ENCODE assay signal across 25 mouse cellular contexts in the genomic region with DNA sequence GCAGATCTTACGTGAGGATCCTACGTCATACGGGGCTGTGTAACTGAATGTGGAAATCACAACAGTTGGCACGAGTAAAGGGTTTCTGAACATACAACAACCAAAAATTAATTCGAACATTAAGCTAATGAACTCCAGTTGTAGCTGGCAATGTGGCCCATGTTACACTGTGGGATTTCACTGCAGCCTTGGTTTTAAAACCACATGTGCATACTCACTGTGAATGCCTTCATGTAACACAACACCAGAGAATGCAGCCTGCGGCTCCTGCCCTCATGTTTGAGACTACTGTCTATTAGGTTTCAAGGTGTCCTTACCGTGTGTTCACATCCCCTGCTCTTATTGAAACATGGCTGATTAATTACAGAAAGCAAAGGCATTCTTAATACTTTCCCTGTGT.
DNase-seq lines count a peak whose midpoint lies in the region; ATAC-seq lines count a peak whose summit lies in the region.
"Had no signal": no experiment of that assay in that cellular context is flagged by ENCODE, and none has a peak within 500 bp of the region (broad histone marks: within the 10 kb centered on the region; RNA-seq: fewer than 3 reads in every experiment).

No protein-coding gene starts in this region.

- H3K4me3 ChIP-seq in embryonic facial prominence, embryonic 14.5 days (ENCODE audit: low read depth, low read length), result no peak overlapping the region
- no peak overlapping the region for H3K4me3 ChIP-seq in limb, embryonic 11.5 days (ENCODE audit: low read depth, low read length)
- H3K4me3 ChIP-seq: heart, embryonic 15.5 days; hindbrain, embryonic 15.5 days; intestine, embryonic 15.5 days; limb, embryonic 15.5 days; neural tube, embryonic 15.5 days; stomach, embryonic 15.5 days had no signal

- H3K4me1 ChIP-seq in embryonic facial prominence, embryonic 14.5 days (ENCODE audit: control insufficient read depth, insufficient read depth, low read length), result peaks cover 11% of the 10 kb centered on the region; the same call in 1 of the 2 replicates
- no peaks in the 10 kb centered on the region for H3K4me1 ChIP-seq in limb, embryonic 11.5 days (ENCODE audit: control insufficient read depth, insufficient read depth, low read length)
- H3K4me1 ChIP-seq: heart, embryonic 15.5 days; intestine, embryonic 15.5 days; limb, embryonic 15.5 days; stomach, embryonic 15.5 days had no signal

- no peak overlapping the region for H3K9ac ChIP-seq in embryonic facial prominence, embryonic 14.5 days (ENCODE audit: low read depth, low read length)
- no peak overlapping the region for H3K9ac ChIP-seq in limb, embryonic 11.5 days (ENCODE audit: low read length)
- H3K9ac ChIP-seq: forebrain, postnatal 0 days; heart, embryonic 15.5 days; hindbrain, embryonic 15.5 days; intestine, embryonic 15.5 days; limb, embryonic 15.5 days; liver, embryonic 14.5 days; lung, embryonic 14.5 days; neural tube, embryonic 15.5 days; stomach, embryonic 15.5 days had no signal

- peak; percentile 88 for ATAC-seq in embryonic facial prominence, embryonic 14.5 days (ENCODE audit: low read depth)
- ATAC-seq in limb, embryonic 11.5 days (ENCODE audit: insufficient number of reproducible peaks, low FRiP score, low TSS enrichment, low read depth), result no peak
- ATAC-seq: activated CD4-positive, CD25-positive, alpha-beta regulatory T cell, adult 4 months; forebrain, postnatal 0 days; intestine, embryonic 15.5 days had no signal

- H3K27ac ChIP-seq in embryonic facial prominence, embryonic 14.5 days (replicated peaks; ENCODE audit: low read depth, low read length), result no peak overlapping the region
- no peak overlapping the region for H3K27ac ChIP-seq in limb, embryonic 11.5 days (replicated peaks; ENCODE audit: low read depth, low read length)
- H3K27ac ChIP-seq: heart, embryonic 15.5 days; hindbrain, embryonic 15.5 days; intestine, embryonic 15.5 days; limb, embryonic 15.5 days; liver, embryonic 14.5 days; neural tube, embryonic 15.5 days; stomach, embryonic 15.5 days had no signal

- WGBS in embryonic facial prominence, embryonic 14.5 days, result 26% methylated on average over 7 of the region's 7 CpGs
- 53% methylated on average over 7 of the region's 7 CpGs for WGBS in limb, embryonic 11.5 days

- no peaks in the 10 kb centered on the region for H3K9me3 ChIP-seq in embryonic facial prominence, embryonic 14.5 days (ENCODE audit: control insufficient read depth, low read length)
- no peaks in the 10 kb centered on the region for H3K9me3 ChIP-seq in limb, embryonic 11.5 days (ENCODE audit: control insufficient read depth, low read length)
- H3K9me3 ChIP-seq: heart, embryonic 15.5 days; hindbrain, embryonic 15.5 days; intestine, embryonic 15.5 days; limb, embryonic 15.5 days; neural tube, embryonic 15.5 days; stomach, embryonic 15.5 days had no signal

- H3K36me3 ChIP-seq in embryonic facial prominence, embryonic 14.5 days (ENCODE audit: control insufficient read depth, insufficient read depth, low read length), result no peaks in the 10 kb centered on the region
- H3K36me3 ChIP-seq in limb, embryonic 11.5 days (ENCODE audit: control insufficient read depth, insufficient read depth, low read length), result no peaks in the 10 kb centered on the region
- H3K36me3 ChIP-seq: heart, embryonic 15.5 days; hindbrain, embryonic 15.5 days; intestine, embryonic 15.5 days; limb, embryonic 15.5 days; neural tube, embryonic 15.5 days; stomach, embryonic 15.5 days had no signal

- H3K4me2 ChIP-seq in embryonic facial prominence, embryonic 14.5 days (ENCODE audit: low read depth, low read length), result no peak overlapping the region
- H3K4me2 ChIP-seq in limb, embryonic 11.5 days (ENCODE audit: low read depth, severe bottlenecking), result no peak overlapping the region
- H3K4me2 ChIP-seq: heart, embryonic 15.5 days; hindbrain, embryonic 15.5 days; intestine, embryonic 15.5 days; limb, embryonic 15.5 days; lung, embryonic 14.5 days; neural tube, embryonic 15.5 days; stomach, embryonic 15.5 days had no signal

- DNase-seq in 3T3-L1 (ENCODE audit: low read depth, low spot score), result peak; percentile 4
- DNase-seq in embryo, embryonic 11 days, result peak; percentile 39
- peak; percentile 81 for DNase-seq in embryonic facial prominence, embryonic 14.5 days (ENCODE audit: low spot score)
- DNase-seq in limb, embryonic 11.5 days (ENCODE audit: low spot score), result peak; percentile 51
- no peak for DNase-seq in cerebellum, postnatal 4 days (ENCODE audit: low spot score in 2 of 2)
- DNase-seq in layer of hippocampus, postnatal 14 days (ENCODE audit: low spot score in 2 of 2), result no peak
- no peak for DNase-seq in layer of hippocampus, adult 11-12 months (ENCODE audit: low spot score)
- no peak for DNase-seq in frontal cortex, postnatal 25 days (ENCODE audit: low spot score in 2 of 2)
- DNase-seq: adrenal gland, adult 8-10 months; cerebellum, adult 11-12 months; cerebellum, postnatal 10 days; forebrain, postnatal 0 days; heart, postnatal 36 days; kidney, postnatal 4 days; lung, embryonic 14.5 days; lung, postnatal 4 days; thymus, postnatal 4 days had no signal

- H3K27me3 ChIP-seq in embryonic facial prominence, embryonic 14.5 days (replicated peaks; ENCODE audit: control insufficient read depth, insufficient read depth, low read length), result no peaks in the 10 kb centered on the region
- no peaks in the 10 kb centered on the region for H3K27me3 ChIP-seq in limb, embryonic 11.5 days (ENCODE audit: control insufficient read depth, insufficient read depth, low read length)
- H3K27me3 ChIP-seq: heart, embryonic 15.5 days; hindbrain, embryonic 15.5 days; intestine, embryonic 15.5 days; limb, embryonic 15.5 days; neural tube, embryonic 15.5 days; stomach, embryonic 15.5 days had no signal

Comparison
In these comparisons a context has a peak if more than half of its experiments do, and no peak if none do; other contexts are left out.
1. DNase-seq: peak in 3T3-L1 (single experiment), embryo, embryonic 11 days (single experiment), embryonic facial prominence, embryonic 14.5 days (single experiment) and limb, embryonic 11.5 days (single experiment); none in cerebellum, postnatal 4 days (0 of 2), layer of hippocampus, postnatal 14 days (0 of 2), layer of hippocampus, adult 11-12 months (single experiment) and frontal cortex, postnatal 25 days (0 of 2).